Mouse (Mus musculus) erythroblast, embryonic 14.5 days (primary cell): ENCODE results near the gene Atf5. TPM values are rescaled to one million over a fixed set of nuclear protein-coding genes. Genes with fewer than 3 reads are reported as not detected.
A peak's percentile ranks its signal among the peaks of the same experiment; 100 is the strongest.

Experiments
- H3K27me3 ChIP-seq: 2 replicates; pipeline ENCODE4 v1.6.1; 2012; ENCODE audit warnings: inconsistent platforms; ENCODE audit not compliant: control insufficient read depth
- H3K36me3 ChIP-seq: 2 replicates; pipeline ENCODE4 v1.6.1; 2012; ENCODE audit warnings: mild to moderate bottlenecking, inconsistent platforms; ENCODE audit not compliant: control insufficient read depth
- H3K4me1 ChIP-seq: 2 replicates; pipeline ENCODE4 v1.6.1; 2012; ENCODE audit warnings: inconsistent platforms; ENCODE audit not compliant: control insufficient read depth
- H3K4me3 ChIP-seq: replicated peaks from 2 replicates; pipeline ENCODE3; 2012; ENCODE audit warnings: moderate library complexity, mild to moderate bottlenecking, inconsistent platforms
- H3K9me3 ChIP-seq: 2 replicates; pipeline ENCODE4 v1.6.1; 2012; ENCODE audit warnings: low read length, inconsistent platforms, mixed read lengths; ENCODE audit not compliant: control insufficient read depth
- GATA1 ChIP-seq: IDR thresholded peaks from 2 replicates; pipeline ENCODE4 v1.6.1; 2012; ENCODE audit warnings: low read length, inconsistent platforms, mixed read lengths
- TAL1 ChIP-seq: IDR thresholded peaks from 3 replicates; pipeline ENCODE4 v1.6.1; 2012; ENCODE audit warnings: low read length, inconsistent platforms, mixed read lengths
- polyA plus RNA-seq: library from polyadenylated mRNA; stranded (reverse); fragments of >175 nt; gene quantifications from 2 replicates; pipeline ENCODE4 v1.2.3, GENCODE M21; 2012

Atf5 gene
- polyA plus RNA-seq, 1 experiment = 9.7 TPM

- TF ChIP-seq TAL1 = no peak
- TF ChIP-seq GATA1 = no peak
- Histone ChIP-seq H3K9me3 (no peaks in the 10 kb centered on the region), H3K4me1 (peaks cover 5% of the 10 kb centered on the region), H3K27me3 (peaks cover 30% of the 10 kb centered on the region), H3K4me3 (no peak overlapping the region), H3K36me3 (peaks cover 25% of the 10 kb centered on the region)
Observed at GRCm38 (mm10) chr7:44808927-44809326, 7.5 kb downstream of the Atf5 start.

- Histone ChIP-seq H3K9me3 (peaks cover 30% of the 10 kb centered on the region), H3K27me3 (peaks cover 2% of the 10 kb centered on the region), H3K4me1 (peaks cover 6% of the 10 kb centered on the region), H3K4me3 (no peak overlapping the region), H3K36me3 (no peaks in the 10 kb centered on the region)
- TF ChIP-seq GATA1 (no peak), TAL1 (no peak)
Observed at GRCm38 (mm10) chr7:44792781-44793180, 23.7 kb downstream of the Atf5 start.

DNA sequence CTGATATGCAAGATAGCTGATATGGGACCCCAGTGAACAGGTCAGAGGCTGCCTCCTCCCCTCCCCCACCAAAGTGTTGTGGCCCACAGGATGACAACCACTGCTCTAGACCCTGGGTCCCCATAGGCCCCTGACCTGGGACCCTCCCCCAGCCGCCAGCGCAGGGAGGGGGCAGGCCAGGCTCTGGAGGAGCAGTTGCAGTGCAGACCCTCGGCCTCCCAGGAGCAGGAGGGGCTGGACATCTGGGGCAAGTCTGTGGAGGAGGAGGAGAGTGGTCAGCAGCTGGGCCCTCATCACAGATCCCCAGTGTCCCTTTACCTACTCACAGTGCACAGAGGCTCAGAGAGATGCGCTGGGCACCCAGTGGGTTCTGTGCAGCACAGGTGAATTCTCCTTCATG is 26.4 kb downstream of the Atf5 start:
- Histone ChIP-seq H3K9me3 (peaks cover 23% of the 10 kb centered on the region), H3K4me3 (no peak overlapping the region), H3K36me3 (no peaks in the 10 kb centered on the region), H3K4me1 (peaks cover 6% of the 10 kb centered on the region), H3K27me3 (peaks cover 15% of the 10 kb centered on the region)
- no peak for TF ChIP-seq TAL1
- no peak for TF ChIP-seq GATA1

GRCm38 (mm10) chr7:44789531-44789930 is 26.9 kb downstream of the Atf5 start:
- Histone ChIP-seq H3K27me3 (peaks cover 14% of the 10 kb centered on the region), H3K4me1 (peaks cover 6% of the 10 kb centered on the region), H3K36me3 (no peaks in the 10 kb centered on the region), H3K9me3 (peaks cover 19% of the 10 kb centered on the region), H3K4me3 (no peak overlapping the region)
- no peak for TF ChIP-seq TAL1
- no peak for TF ChIP-seq GATA1

DNA sequence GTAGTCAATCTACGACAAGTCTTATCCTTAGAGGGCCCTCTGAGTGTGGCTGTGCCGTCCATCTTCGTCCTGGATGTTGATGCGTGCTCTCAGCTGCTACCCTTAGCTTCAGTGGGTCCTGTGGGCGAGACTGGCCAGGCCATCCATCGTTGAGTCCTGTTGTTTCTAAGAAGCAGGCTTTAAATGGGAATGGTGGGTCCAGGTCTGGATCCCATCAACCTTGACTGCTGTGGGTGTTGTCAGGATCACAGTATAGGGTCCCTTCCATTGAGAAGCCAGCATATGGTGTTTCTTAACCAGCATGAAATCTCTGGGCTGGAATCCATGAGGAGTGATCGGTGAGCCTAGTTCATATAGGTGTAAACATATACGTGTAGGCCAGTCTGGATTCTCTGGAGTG is 36.4 kb downstream of the Atf5 start:
- Histone ChIP-seq H3K36me3 (peaks cover 38% of the 10 kb centered on the region), H3K27me3 (peaks cover 7% of the 10 kb centered on the region), H3K9me3 (no peaks in the 10 kb centered on the region), H3K4me1 (peaks cover 39% of the 10 kb centered on the region), H3K4me3 (no peak overlapping the region)
- no peak for TF ChIP-seq GATA1

GRCm38 (mm10) chr7:44776849-44777498 is 39.5 kb downstream of the Atf5 start:
- H3K27me3 ChIP-seq = no peaks in the 10 kb centered on the region
- no peak for TF ChIP-seq GATA1
- TF ChIP-seq TAL1 = no peak
- H3K9me3 ChIP-seq = no peaks in the 10 kb centered on the region
- H3K4me1 ChIP-seq = peaks cover 68% of the 10 kb centered on the region
- peaks cover 70% of the 10 kb centered on the region for H3K36me3 ChIP-seq
- H3K4me3 ChIP-seq = peak overlapping the region; percentile 54

- TF ChIP-seq TAL1 (peak; percentile 83), GATA1 (peak; percentile 86)
- H3K4me1 ChIP-seq = peaks cover 97% of the 10 kb centered on the region
- H3K9me3 ChIP-seq = no peaks in the 10 kb centered on the region
- no peaks in the 10 kb centered on the region for H3K27me3 ChIP-seq
- H3K4me3 ChIP-seq = peak overlapping the region; percentile 38
- peaks cover 99% of the 10 kb centered on the region for H3K36me3 ChIP-seq
Observed at GRCm38 (mm10) chr7:44772591-44773204, 43.8 kb downstream of the Atf5 start.

DNA sequence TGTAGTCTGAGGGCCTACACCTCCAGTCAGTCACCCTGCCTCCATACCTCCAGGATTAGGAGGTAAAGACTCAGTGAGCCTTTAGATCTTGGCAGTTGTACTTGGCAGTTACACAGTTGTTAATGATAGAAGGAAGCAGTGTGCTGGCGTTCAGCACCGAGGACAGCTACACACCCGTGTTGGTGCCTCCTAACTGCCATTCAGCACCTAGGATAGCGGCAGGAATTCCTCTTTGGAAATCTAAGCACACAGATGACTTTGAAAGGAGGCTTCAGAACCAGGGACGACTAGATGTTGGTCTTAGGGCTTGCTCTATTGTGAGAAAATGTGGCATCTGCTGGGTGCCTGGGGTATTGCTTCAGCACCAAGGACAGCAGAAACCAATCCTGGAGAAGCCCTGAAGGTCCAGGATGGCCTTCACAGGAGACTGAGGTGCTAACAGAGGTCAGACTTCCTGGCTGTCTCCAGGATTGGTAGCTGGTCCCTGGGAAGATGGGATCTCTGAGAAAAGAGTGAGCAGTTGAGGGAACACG is 46.3 kb downstream of the Atf5 start:
- peaks cover 96% of the 10 kb centered on the region for H3K4me1 ChIP-seq
- TF ChIP-seq GATA1 = no peak
- no peak for TF ChIP-seq TAL1

GRCm38 (mm10) chr7:44768129-44768528 is 48.3 kb downstream of the Atf5 start:
- Histone ChIP-seq H3K4me1 (peaks cover 82% of the 10 kb centered on the region), H3K4me3 (peak overlapping the region; percentile 33), H3K27me3 (no peaks in the 10 kb centered on the region), H3K36me3 (peaks cover 100% of the 10 kb centered on the region), H3K9me3 (no peaks in the 10 kb centered on the region)
- TF ChIP-seq TAL1 = peak; percentile 88
- TF ChIP-seq GATA1 = peak; percentile 48; the same call in 1 of the 2 replicates

More for the DNA sequence above, 46.3 kb downstream of the Atf5 start:
- no peaks in the 10 kb centered on the region for H3K9me3 ChIP-seq
- peaks cover 100% of the 10 kb centered on the region for H3K36me3 ChIP-seq
- H3K27me3 ChIP-seq = no peaks in the 10 kb centered on the region
- H3K4me3 ChIP-seq = no peak overlapping the region

Other genes with a start within 250 kb of the Atf5 start
- 0.20 and 0.21 TPM in 2 replicates for gene Napsa, start 244.3 kb downstream of the Atf5 start, polyA plus RNA-seq
- gene Kcnc3, start 226.0 kb downstream of the Atf5 start, polyA plus RNA-seq = 0.01 TPM in 2 replicates
- gene Myh14, start 145.8 kb downstream of the Atf5 start, polyA plus RNA-seq = under 0.01 TPM in 1 of 2 replicates, not detected in the other
- not detected in 2 replicates for gene Izumo2, start 107.9 kb downstream of the Atf5 start, polyA plus RNA-seq
- 16.3 and 18.4 TPM in 2 replicates for gene Vrk3, start 68.2 kb downstream of the Atf5 start, polyA plus RNA-seq
- 0.03 and 0.07 TPM in 2 replicates for gene Zfp473, start 65.6 kb downstream of the Atf5 start, polyA plus RNA-seq
- gene Nup62, start 570 bp downstream of the Atf5 start, polyA plus RNA-seq = 6.9 and 10.5 TPM in 2 replicates
- 0.12 and 0.13 TPM in 2 replicates for gene Il4i1, start 271 bp downstream of the Atf5 start, polyA plus RNA-seq
- gene Akt1s1, start 32.3 kb upstream of the Atf5 start, polyA plus RNA-seq = 33.5 and 36.8 TPM in 2 replicates
- 7.7 and 10.0 TPM in 2 replicates for gene Tbc1d17, start 32.4 kb upstream of the Atf5 start, polyA plus RNA-seq
- 4.5 and 5.5 TPM in 2 replicates for gene Pnkp, start 40.5 kb upstream of the Atf5 start, polyA plus RNA-seq
- 7.3 and 8.9 TPM in 2 replicates for gene Ptov1, start 53.1 kb upstream of the Atf5 start, polyA plus RNA-seq
- gene Med25, start 76.1 kb upstream of the Atf5 start, polyA plus RNA-seq = 46.3 and 51.9 TPM in 2 replicates
- 2.6 TPM in 2 replicates for gene Fuz, start 79.4 kb upstream of the Atf5 start, polyA plus RNA-seq
- gene Ap2a1, start 112.8 kb upstream of the Atf5 start, polyA plus RNA-seq = 48.1 and 53.1 TPM in 2 replicates
- gene Tsks, start 126.5 kb upstream of the Atf5 start, polyA plus RNA-seq = not detected in 2 replicates
- 0.05 and 0.07 TPM in 2 replicates for gene Cpt1c, start 158.2 kb upstream of the Atf5 start, polyA plus RNA-seq
- gene Prmt1, start 169.9 kb upstream of the Atf5 start, polyA plus RNA-seq = 4.3 and 4.9 TPM in 2 replicates
- 10.4 and 10.6 TPM in 2 replicates for gene Irf3, start 181.0 kb upstream of the Atf5 start, polyA plus RNA-seq
- 6.1 and 6.4 TPM in 2 replicates for gene Bcl2l12, start 182.1 kb upstream of the Atf5 start, polyA plus RNA-seq
- 29.6 and 31.0 TPM in 2 replicates for gene Scaf1, start 199.7 kb upstream of the Atf5 start, polyA plus RNA-seq
- gene Rras, start 201.3 kb upstream of the Atf5 start, polyA plus RNA-seq = 0.45 and 0.53 TPM in 2 replicates
- 1.6 and 2.9 TPM in 2 replicates for gene Prr12, start 236.2 kb upstream of the Atf5 start, polyA plus RNA-seq
- gene Nosip, start 245.8 kb upstream of the Atf5 start, polyA plus RNA-seq = 12.5 and 14.9 TPM in 2 replicates
- 3.0 and 3.6 TPM in 2 replicates for gene Prrg2, start 246.0 kb upstream of the Atf5 start, polyA plus RNA-seq